Mouse (Mus musculus) neural tube, embryonic 15.5 days (tissue): Measurements from ENCODE around the gene Ssbp1. TPM values are rescaled to one million over a fixed set of nuclear protein-coding genes. Genes with fewer than 3 reads are reported as not detected.
A peak's percentile ranks its signal among the peaks of the same experiment; 100 is the strongest.

ENCODE experiments used
- ATAC-seq: fragments of 200-750 bp; cut with Nextera tagmentation; 2 replicates; pipeline ENCODE4 v1.8.0; 2017; ENCODE audit warnings: mild to moderate bottlenecking, moderate TSS enrichment, moderate library complexity; ENCODE audit not compliant: low FRiP score
- H3K27ac ChIP-seq: fragments of 300-500 bp; sonication (generic); replicated peaks from 2 replicates; pipeline ENCODE4 v1.5.1; 2015; ENCODE audit warnings: mild to moderate bottlenecking, inconsistent platforms
- H3K27me3 ChIP-seq: fragments of 300-500 bp; sonication (generic); replicated peaks from 2 replicates; pipeline ENCODE4 v1.6.1; 2015; ENCODE audit warnings: inconsistent platforms
- H3K36me3 ChIP-seq: fragments of 300-500 bp; sonication (generic); 2 replicates; pipeline ENCODE4 v1.6.1; 2015; ENCODE audit warnings: inconsistent platforms
- H3K4me1 ChIP-seq: fragments of 300-500 bp; sonication (generic); 2 replicates; pipeline ENCODE4 v1.6.1; 2015; ENCODE audit warnings: inconsistent platforms
- H3K4me2 ChIP-seq: fragments of 300-500 bp; sonication (generic); 2 replicates; pipeline ENCODE4 v1.6.1; 2015; ENCODE audit warnings: inconsistent platforms, mild to moderate bottlenecking, moderate library complexity
- H3K4me3 ChIP-seq: fragments of 300-500 bp; sonication (generic); replicated peaks from 2 replicates; pipeline ENCODE4 v1.5.1; 2015; ENCODE audit warnings: mild to moderate bottlenecking, inconsistent platforms
- H3K9ac ChIP-seq: fragments of 300-500 bp; sonication (generic); replicated peaks from 2 replicates; pipeline ENCODE4 v1.6.1; 2015; ENCODE audit warnings: mild to moderate bottlenecking, inconsistent platforms
- H3K9me3 ChIP-seq: fragments of 300-500 bp; sonication (generic); replicated peaks from 2 replicates; pipeline ENCODE4 v1.6.1; 2016; ENCODE audit warnings: inconsistent platforms
- WGBS: fragments of 180-500 bp; shearing (Covaris S2); methylation state at CpG from one replicate; pipeline ENCODE4 v1.1.7; 2015; ENCODE audit warnings: mixed read lengths; 5-methylcytosine and 5-hydroxymethylcytosine counted together
- polyA plus RNA-seq: library from polyadenylated mRNA; unstranded; fragments of >200 nt; fragmentation: Nextera tagmentation; extraction: Ambion mirVana; gene quantifications from 2 replicates; pipeline ENCODE4 v1.2.1, GENCODE M21; 2015

Gene Ssbp1
- polyA plus RNA-seq: 96.3 and 118 TPM in 2 replicates

- under 1% methylated on average over 54 of the region's 54 CpGs for WGBS
Measured at GRCm38 (mm10) chr6:40470916-40471719, at the start of gene Ssbp1. Gene Ssbp1 (plus strand): TSS chr6:40471352.

GRCm38 (mm10) chr6:40423013-40423412, 48.1 kb upstream of the Ssbp1 start:
- Histone ChIP-seq H3K9me3 (no peaks in the 10 kb centered on the region), H3K4me1 (no peaks in the 10 kb centered on the region), H3K9ac (no peak overlapping the region), H3K27ac (no peak overlapping the region), H3K4me2 (no peak overlapping the region), H3K36me3 (peaks cover 11% of the 10 kb centered on the region; the same call in 1 of the 2 replicates), H3K27me3 (no peaks in the 10 kb centered on the region), H3K4me3 (no peak overlapping the region)
- ATAC-seq: no peak
- 72% methylated on average over 1 of the region's 1 CpGs for WGBS

More at GRCm38 (mm10) chr6:40470916-40471719, at the start of gene Ssbp1:
- Histone ChIP-seq H3K9me3 (no peaks in the 10 kb centered on the region), H3K27ac (peak within 1 kb of the TSS; percentile 93), H3K4me3 (peak within 1 kb of the TSS; percentile 82), H3K36me3 (peaks cover 26% of the 10 kb centered on the region), H3K27me3 (peaks cover 4% of the 10 kb centered on the region), H3K9ac (peak within 1 kb of the TSS; percentile 86), H3K4me1 (peaks cover 16% of the 10 kb centered on the region), H3K4me2 (peak within 1 kb of the TSS; percentile 81)
- ATAC-seq: peak; percentile 97

GRCm38 (mm10) chr6:40423774-40424173, 47.4 kb upstream of the Ssbp1 start:
- no peaks in the 10 kb centered on the region for H3K27me3 ChIP-seq
- WGBS: 63% methylated on average over 1 of the region's 1 CpGs
- no peak for ATAC-seq

GRCm38 (mm10) chr6:40427441-40427840, 43.7 kb upstream of the Ssbp1 start:
- peaks cover 18% of the 10 kb centered on the region for H3K4me1 ChIP-seq
- H3K27me3 ChIP-seq: no peaks in the 10 kb centered on the region
- H3K36me3 ChIP-seq: no peaks in the 10 kb centered on the region
- H3K27ac ChIP-seq: no peak overlapping the region
- 94% methylated on average over 7 of the region's 7 CpGs for WGBS
- H3K9me3 ChIP-seq: no peaks in the 10 kb centered on the region
- no peak overlapping the region for H3K4me3 ChIP-seq
- H3K4me2 ChIP-seq: no peak overlapping the region
- H3K9ac ChIP-seq: no peak overlapping the region
- ATAC-seq: no peak

More at GRCm38 (mm10) chr6:40423774-40424173, 47.4 kb upstream of the Ssbp1 start:
- no peak overlapping the region for H3K4me3 ChIP-seq
- H3K4me1 ChIP-seq: no peaks in the 10 kb centered on the region
- H3K36me3 ChIP-seq: peaks cover 4% of the 10 kb centered on the region; the same call in 1 of the 2 replicates
- H3K27ac ChIP-seq: no peak overlapping the region
- no peak overlapping the region for H3K9ac ChIP-seq
- H3K4me2 ChIP-seq: no peak overlapping the region
- H3K9me3 ChIP-seq: no peaks in the 10 kb centered on the region

- H3K27ac ChIP-seq: 0 out of 2 replicates have a peak overlapping the region, but pooled peaks have one; percentile 28
- H3K9ac ChIP-seq: no peak overlapping the region
- ATAC-seq: no peak
- WGBS: 64% methylated on average over 3 of the region's 3 CpGs
- no peaks in the 10 kb centered on the region for H3K9me3 ChIP-seq
- H3K36me3 ChIP-seq: no peaks in the 10 kb centered on the region
- H3K4me1 ChIP-seq: peaks cover 26% of the 10 kb centered on the region
- no peaks in the 10 kb centered on the region for H3K27me3 ChIP-seq
- no peak overlapping the region for H3K4me2 ChIP-seq
- no peak overlapping the region for H3K4me3 ChIP-seq
Measured at GRCm38 (mm10) chr6:40428696-40429095, 42.5 kb upstream of the Ssbp1 start.

GRCm38 (mm10) chr6:40429521-40429931, 41.6 kb upstream of the Ssbp1 start:
- Histone ChIP-seq H3K9ac (no peak overlapping the region), H3K27me3 (no peaks in the 10 kb centered on the region), H3K4me2 (no peak overlapping the region), H3K4me1 (peaks cover 34% of the 10 kb centered on the region), H3K36me3 (no peaks in the 10 kb centered on the region), H3K27ac (0 out of 2 replicates have a peak overlapping the region, but pooled peaks have one; percentile 23), H3K9me3 (no peaks in the 10 kb centered on the region), H3K4me3 (no peak overlapping the region)
- 63% methylated on average over 4 of the region's 4 CpGs for WGBS
- ATAC-seq: no peak

GRCm38 (mm10) chr6:40430251-40430650, 40.9 kb upstream of the Ssbp1 start:
- no peaks in the 10 kb centered on the region for H3K36me3 ChIP-seq
- no peak overlapping the region for H3K4me2 ChIP-seq
- H3K27ac ChIP-seq: no peak overlapping the region
- no peak overlapping the region for H3K4me3 ChIP-seq
- H3K4me1 ChIP-seq: peaks cover 39% of the 10 kb centered on the region
- WGBS: 95% methylated on average over 3 of the region's 3 CpGs
- ATAC-seq: no peak
- no peak overlapping the region for H3K9ac ChIP-seq
- H3K27me3 ChIP-seq: no peaks in the 10 kb centered on the region
- H3K9me3 ChIP-seq: no peaks in the 10 kb centered on the region

GRCm38 (mm10) chr6:40430878-40431277, 40.3 kb upstream of the Ssbp1 start:
- WGBS: 76% methylated on average over 3 of the region's 3 CpGs
- Histone ChIP-seq H3K4me1 (peaks cover 39% of the 10 kb centered on the region), H3K4me3 (no peak overlapping the region), H3K27me3 (no peaks in the 10 kb centered on the region), H3K27ac (no peak overlapping the region), H3K4me2 (no peak overlapping the region), H3K36me3 (no peaks in the 10 kb centered on the region), H3K9me3 (no peaks in the 10 kb centered on the region), H3K9ac (no peak overlapping the region)
- ATAC-seq: no peak

GRCm38 (mm10) chr6:40431356-40431755, 39.8 kb upstream of the Ssbp1 start:
- no peak overlapping the region for H3K4me2 ChIP-seq
- no peak overlapping the region for H3K4me3 ChIP-seq
- H3K36me3 ChIP-seq: no peaks in the 10 kb centered on the region
- no peak overlapping the region for H3K27ac ChIP-seq
- 66% methylated on average over 4 of the region's 4 CpGs for WGBS
- H3K27me3 ChIP-seq: no peaks in the 10 kb centered on the region
- no peaks in the 10 kb centered on the region for H3K9me3 ChIP-seq
- no peak for ATAC-seq
- H3K4me1 ChIP-seq: peaks cover 43% of the 10 kb centered on the region
- H3K9ac ChIP-seq: no peak overlapping the region

GRCm38 (mm10) chr6:40431812-40432211, 39.3 kb upstream of the Ssbp1 start:
- Histone ChIP-seq H3K27ac (no peak overlapping the region), H3K4me2 (no peak overlapping the region)

GRCm38 (mm10) chr6:40432346-40433275, 38.5 kb upstream of the Ssbp1 start:
- H3K4me3 ChIP-seq: no peak overlapping the region
- peaks cover 45% of the 10 kb centered on the region for H3K4me1 ChIP-seq
- 84% methylated on average over 17 of the region's 17 CpGs for WGBS
- H3K27me3 ChIP-seq: no peaks in the 10 kb centered on the region
- 0 out of 2 replicates have a peak overlapping the region, but pooled peaks have one; percentile 20 for H3K27ac ChIP-seq
- no peak overlapping the region for H3K9ac ChIP-seq
- H3K4me2 ChIP-seq: no peak overlapping the region
- H3K36me3 ChIP-seq: no peaks in the 10 kb centered on the region
- no peaks in the 10 kb centered on the region for H3K9me3 ChIP-seq
- no peak for ATAC-seq

More at GRCm38 (mm10) chr6:40431812-40432211, 39.3 kb upstream of the Ssbp1 start:
- ATAC-seq: no peak
- H3K4me3 ChIP-seq: no peak overlapping the region
- H3K27me3 ChIP-seq: no peaks in the 10 kb centered on the region
- no peaks in the 10 kb centered on the region for H3K36me3 ChIP-seq
- H3K4me1 ChIP-seq: peaks cover 45% of the 10 kb centered on the region
- H3K9me3 ChIP-seq: no peaks in the 10 kb centered on the region
- no peak overlapping the region for H3K9ac ChIP-seq
